Mouse (Mus musculus) gastrocnemius, postnatal 4 days (tissue): ENCODE measurements around the gene Rsph1. TPM values are rescaled to one million over a fixed set of nuclear protein-coding genes. Genes with fewer than 3 reads are reported as not detected.
A peak's percentile ranks its signal among the peaks of the same experiment; 100 is the strongest.

Experiments
- DNase-seq, 2 experiments: peaks; one replicate each; pipeline ENCODE4 v3.0.0; 2021 to 2022; ENCODE audit warnings: low spot score in 2 of 2, mixed read lengths in 2 of 2
- total RNA-seq, 2 experiments: library from RNA; stranded (reverse); gene quantifications; 2 replicates each; pipeline ENCODE4 v1.2.3; 2021

Gene Rsph1
- total RNA-seq, 2 experiments from 2014 or later, result 1.8 to 2.1 TPM

- DNase-seq, result no peak
Observed at GRCm38 (mm10) chr17:31304895-31305775, 28.0 kb upstream of the Rsph1 start.

GRCm38 (mm10) chr17:31303401-31303800 lies 26.2 kb upstream of the Rsph1 start:
- no peak for DNase-seq

DNA sequence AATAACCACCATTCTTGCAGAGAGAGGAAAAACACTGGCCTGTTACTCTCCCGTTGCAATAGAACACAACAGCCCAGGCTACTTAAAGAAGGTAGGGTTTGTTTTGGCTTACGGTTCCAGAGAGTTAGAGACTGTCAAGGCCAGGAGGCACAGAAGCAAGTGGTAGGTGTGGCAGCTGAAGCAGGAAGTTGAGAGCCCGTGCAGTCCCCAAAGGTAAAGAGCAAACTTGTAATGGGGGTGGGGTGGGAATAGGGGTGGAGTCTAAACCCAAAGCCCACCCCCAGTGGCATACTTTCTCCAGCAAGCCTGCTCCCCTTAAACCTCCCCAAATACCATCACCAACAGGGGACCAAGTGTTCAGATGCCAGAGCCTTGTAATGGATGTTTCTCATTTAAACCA lies 23.6 kb upstream of the Rsph1 start:
- DNase-seq, result no peak

DNA sequence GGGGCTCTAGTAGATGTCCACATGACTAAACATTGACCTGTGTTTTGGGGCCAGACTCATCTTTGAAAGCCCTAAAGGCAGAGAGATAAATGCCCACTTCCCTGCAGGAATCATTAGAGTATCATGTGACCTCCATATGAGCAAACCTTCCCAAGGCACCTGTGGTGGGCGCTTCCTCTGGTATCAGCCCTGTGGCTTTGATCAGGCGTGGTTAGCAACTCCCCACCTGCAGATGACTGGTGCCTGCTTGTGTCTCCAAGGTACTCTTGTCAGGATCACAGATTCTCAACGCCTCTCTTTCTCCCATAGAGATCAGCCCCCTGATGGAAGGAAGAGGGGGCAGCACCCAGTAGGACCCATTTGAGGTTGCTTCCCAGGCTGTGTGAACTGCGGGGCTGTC lies 22.8 kb upstream of the Rsph1 start:
- DNase-seq, result no peak

DNA sequence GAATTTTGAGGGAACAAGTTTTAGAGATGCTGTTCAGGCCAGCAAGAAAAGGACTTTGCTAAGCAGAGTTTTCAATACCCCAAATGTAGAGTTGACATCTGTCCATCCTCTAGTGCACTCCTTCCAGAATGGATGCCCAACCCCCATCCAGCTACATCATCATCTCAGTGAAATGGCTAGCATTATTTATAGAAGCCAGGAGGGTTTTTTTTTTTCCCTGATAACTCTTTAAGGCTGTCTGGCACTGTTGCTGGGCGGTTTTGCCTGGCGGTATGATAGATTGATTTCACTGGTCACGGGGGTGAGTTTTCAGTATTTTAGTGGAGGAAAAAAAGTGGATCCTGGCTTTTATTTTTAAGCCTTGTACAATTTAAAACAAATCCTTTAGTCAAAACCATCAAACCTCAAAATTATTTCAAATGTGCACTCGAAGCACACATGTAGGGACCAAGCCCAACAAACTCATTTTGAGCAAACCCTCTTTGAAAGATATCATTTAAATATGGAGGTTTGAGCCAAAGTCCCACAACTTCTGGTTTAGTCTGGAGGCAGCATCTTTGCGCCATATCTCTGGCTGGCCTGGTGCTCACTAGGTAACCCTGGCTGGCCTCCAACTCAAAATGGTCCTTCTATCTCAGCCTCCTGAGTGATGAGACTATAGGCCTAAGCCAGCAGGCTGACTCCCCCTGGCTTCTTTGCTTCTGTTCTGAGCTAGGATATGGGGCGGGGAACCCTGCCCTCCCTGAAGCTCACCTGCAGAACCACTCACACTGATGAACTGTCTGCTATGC lies 21.4 kb upstream of the Rsph1 start:
- no peak for DNase-seq

- no peak for DNase-seq
Observed at GRCm38 (mm10) chr17:31297521-31297939, 20.3 kb upstream of the Rsph1 start.

GRCm38 (mm10) chr17:31295892-31296781 lies 19.0 kb upstream of the Rsph1 start:
- peak; percentile 52 to 71 for DNase-seq

DNA sequence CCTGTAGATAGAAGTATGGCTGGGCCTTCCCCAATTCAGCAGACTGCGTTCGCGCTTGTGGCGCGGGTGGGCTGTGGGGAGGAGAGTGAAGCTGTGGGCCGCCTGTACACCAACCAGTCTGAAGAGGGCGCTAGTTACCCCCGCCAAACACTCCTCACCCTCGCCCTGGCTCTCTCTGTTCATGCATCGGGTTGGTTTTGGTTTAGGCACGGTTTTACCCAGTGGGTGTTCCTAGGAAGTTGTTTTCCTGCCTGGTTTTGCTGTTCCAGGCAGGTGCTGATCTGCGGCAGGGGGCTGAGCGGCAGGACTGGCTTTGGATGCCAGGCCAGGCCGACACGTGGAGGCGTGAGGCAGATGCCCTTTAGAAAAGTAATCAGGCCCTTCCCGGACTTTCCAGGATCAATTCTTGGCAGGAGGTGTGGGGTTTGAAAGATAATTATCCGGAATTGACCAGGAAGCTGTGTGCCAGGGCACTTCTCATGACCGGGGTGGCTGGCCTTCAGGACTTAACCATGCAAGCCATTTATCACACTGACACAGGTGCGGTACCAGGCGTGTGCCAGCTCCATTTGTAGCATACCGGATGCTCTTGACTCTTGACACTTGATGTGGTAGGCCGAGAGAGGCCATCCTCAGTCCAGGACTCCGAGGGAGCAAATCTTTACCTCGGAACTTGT lies 18.2 kb upstream of the Rsph1 start:
- DNase-seq, result no peak

- DNase-seq, result no peak
Observed at GRCm38 (mm10) chr17:31294363-31295214, 17.4 kb upstream of the Rsph1 start.

GRCm38 (mm10) chr17:31290859-31291258 lies 13.7 kb upstream of the Rsph1 start:
- DNase-seq, result no peak

DNA sequence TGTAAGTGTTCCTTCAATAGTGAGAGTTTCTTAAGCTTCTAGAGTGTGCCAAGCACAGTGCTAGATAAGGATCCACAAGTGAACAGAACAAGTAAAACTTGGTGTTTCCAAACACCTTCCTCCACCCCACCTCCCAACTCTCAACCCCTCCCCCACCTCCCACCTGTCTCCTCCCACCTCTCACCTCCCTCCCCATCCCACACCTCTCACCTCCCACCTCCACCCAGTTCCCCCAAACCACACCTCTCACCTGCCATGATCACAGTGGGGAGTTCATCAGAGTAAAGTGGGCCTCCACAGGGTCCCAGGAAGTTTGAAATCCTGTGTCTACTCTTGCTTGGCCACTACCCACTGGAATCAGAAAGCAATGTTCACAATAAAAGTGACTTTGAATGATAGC lies 13.1 kb upstream of the Rsph1 start:
- DNase-seq, result no peak

DNA sequence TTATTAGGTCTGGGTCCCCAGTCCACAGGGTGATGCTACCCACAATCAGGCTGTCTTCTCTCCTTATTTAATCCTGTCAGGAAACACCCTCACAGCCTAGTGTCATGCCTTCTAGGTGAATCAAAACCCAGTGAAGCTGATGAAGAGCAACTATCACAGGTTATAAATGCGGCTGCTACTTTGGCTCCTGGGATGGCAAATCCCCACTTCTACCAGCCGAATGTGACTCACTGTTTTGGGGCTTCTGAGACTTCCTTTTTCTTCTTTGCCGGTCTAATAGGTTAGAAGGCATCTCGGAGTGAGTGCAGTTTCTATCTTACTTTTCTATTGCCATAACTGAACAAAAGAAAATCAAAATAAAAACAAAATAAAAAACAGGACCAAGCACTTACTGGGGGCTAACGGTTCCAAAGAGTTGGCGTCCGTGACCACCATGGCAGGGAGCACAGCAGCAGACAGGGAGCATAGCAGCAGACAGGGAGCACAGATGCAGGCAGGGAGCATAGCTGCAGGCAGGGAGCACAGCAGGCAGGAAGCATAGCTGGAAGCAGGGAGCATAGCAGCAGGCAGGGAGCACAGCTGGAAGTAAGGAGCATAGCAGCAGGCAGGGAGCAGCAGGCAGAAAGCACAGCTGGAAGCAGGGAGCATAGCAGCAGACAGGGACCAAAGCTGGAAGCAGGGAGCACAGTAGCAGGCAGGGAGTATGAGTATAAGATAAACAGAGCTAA lies 12.0 kb upstream of the Rsph1 start:
- DNase-seq, result no peak

DNA sequence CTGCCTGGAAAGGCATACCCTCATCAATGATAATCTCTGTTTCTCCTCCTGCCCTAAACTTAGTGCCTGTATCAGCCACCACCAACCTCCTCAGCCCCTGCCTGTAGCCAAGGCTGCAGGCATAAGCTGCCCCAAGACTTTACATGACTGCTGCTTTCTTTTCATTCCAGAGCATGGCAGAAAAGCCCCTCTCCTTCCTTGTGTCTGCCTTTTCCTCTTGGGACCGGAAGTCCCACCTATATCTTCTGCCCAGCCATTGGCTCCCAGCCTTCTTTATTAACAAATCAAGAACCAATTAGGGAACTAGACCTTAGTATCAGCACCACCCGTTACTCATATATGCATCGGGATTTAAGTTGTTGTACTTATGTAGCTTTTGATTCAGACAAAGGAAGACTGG lies 10.0 kb upstream of the Rsph1 start:
- DNase-seq, result no peak

DNA sequence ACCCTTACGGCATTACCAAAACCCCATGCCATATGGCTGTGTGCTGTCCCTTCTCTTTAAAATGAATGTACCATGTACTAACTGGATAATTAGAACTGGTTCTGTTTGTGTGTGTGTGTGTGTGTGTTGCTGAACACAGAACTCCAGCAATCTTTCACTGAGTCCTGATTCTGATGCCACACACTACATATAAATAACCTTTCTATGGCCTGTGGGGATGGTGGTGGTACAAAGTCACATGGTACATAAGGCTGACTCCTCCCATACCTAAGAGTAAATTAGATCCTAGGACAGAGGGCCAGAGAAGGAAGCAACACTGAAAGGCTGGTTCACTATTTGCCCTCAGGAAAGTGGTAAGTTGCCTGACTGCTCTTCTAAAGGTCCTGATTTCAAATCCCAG lies 9.3 kb upstream of the Rsph1 start, which contains the start of gene Slc37a1:
Gene Slc37a1, plus strand, starts transcription at position 301 of the 400 bp plus-strand sequence.
- DNase-seq, result no peak

GRCm38 (mm10) chr17:31285867-31286266 lies 8.7 kb upstream of the Rsph1 start:
- DNase-seq, result no peak

- DNase-seq, result no peak
Observed at GRCm38 (mm10) chr17:31282687-31283053, 5.5 kb upstream of the Rsph1 start.

DNA sequence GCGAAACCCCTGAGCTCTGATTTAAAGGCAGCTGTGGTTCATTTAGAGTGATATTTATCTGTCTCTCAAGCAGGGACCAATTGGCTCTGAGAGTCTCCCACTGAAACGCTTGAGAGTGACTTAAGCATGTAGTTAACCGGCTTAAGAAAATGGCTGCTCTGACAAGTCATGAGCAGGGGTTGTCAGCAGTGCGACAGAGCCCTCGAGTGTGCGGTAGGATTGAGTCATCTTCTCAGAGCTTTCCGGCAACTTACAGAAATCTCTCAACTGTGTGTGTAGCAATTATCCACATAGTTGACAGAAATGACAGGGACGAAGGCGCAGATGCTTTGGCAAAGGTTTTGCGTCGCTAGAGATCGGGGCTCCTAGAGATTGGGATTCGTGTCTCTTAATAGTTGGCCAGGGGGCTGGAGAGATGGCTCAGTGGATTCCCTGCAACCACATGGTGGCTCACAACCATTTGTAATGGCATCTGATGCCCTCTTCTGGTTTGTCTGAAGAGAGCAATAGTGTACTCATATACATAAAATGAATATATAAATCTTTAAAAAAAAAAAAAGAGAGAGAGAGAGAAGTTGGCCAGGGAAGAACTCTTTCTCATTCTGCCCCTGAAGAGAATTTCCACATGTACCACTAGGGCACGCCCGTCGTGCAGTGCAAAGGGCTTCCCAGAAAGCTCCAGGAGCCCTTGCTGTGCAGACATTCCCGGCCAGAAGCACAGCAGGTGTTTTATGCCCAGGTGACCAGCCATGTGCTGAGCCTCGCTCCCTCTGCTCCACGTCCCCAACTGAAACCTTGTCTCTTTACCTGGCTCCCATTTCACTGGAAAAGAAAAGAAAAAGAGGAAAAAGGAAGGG lies 4.9 kb upstream of the Rsph1 start:
- no peak for DNase-seq

GRCm38 (mm10) chr17:31280269-31280668 lies 3.1 kb upstream of the Rsph1 start:
- no peak for DNase-seq
